Mouse (Mus musculus) cerebellum, adult 2 months (tissue): ENCODE measurements around the gene Opn5.

ENCODE experiments used
- CTCF ChIP-seq: fragments of 200-500 bp; IDR thresholded peaks from 2 replicates; pipeline ENCODE4 v1.5.1; 2011; ENCODE audit warnings: low read depth, mild to moderate bottlenecking, control low read depth, low read length, moderate library complexity, borderline replicate concordance; ENCODE audit not compliant: insufficient read depth
- POLR2A ChIP-seq: fragments of 200-500 bp; IDR thresholded peaks from 2 replicates; pipeline ENCODE4 v1.6.1; 2011; ENCODE audit warnings: low read length, control low read depth, borderline replicate concordance; ENCODE audit not compliant: insufficient read depth

DNA sequence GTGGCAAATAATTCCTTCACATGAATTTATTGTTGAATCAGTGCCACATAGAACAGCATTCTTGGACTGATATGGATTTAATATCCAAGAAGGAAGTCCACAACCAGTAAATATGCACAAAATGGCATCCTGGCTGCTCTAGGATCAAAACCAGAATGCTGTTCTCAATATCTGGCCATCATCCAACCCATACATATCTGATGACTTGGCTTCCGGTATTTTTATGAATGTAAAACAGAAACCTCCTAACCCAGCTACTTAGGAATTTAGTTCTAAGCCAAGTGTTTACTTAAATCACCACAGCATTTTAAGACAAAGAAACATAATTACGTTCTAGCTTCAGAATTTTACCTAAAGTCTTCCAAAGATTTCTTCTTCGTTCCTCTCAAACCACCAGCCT lies 31.0 kb downstream of the Opn5 start:
- TF ChIP-seq POLR2A (no peak), CTCF (no peak)
